Mouse (Mus musculus) erythroblast, embryonic 14.5 days (primary cell): ENCODE measurements around the gene Ybx2.

ENCODE experiments used
- GATA1 ChIP-seq: IDR thresholded peaks from 2 replicates; pipeline ENCODE4 v1.6.1; 2012; ENCODE audit warnings: low read length, inconsistent platforms, mixed read lengths
- TAL1 ChIP-seq: IDR thresholded peaks from 3 replicates; pipeline ENCODE4 v1.6.1; 2012; ENCODE audit warnings: low read length, inconsistent platforms, mixed read lengths

DNA sequence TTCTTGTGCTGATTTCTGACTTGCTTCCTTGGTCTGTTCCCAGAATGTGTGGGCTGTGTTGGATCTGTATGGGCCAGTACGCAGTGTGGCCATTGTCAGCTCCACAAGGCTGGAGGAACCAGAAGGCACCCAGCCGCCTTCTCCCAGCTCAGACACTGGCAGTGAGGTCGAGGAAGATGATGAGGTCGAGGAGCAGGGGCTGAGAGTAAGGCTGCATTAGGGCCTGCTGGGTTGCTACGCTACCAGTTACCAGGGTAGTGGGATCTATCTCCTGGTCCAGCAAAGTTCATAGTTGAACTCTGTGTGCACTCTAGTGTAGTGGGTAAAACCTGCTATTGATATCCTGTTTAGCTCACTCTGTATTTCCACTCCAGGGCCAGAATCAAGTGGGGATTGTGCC is 26.4 kb upstream of the Ybx2 start:
- no peak for TF ChIP-seq GATA1
- TF ChIP-seq TAL1, result no peak
